15 mouse cellular contexts compared by ENCODE assay signal in the genomic region with DNA sequence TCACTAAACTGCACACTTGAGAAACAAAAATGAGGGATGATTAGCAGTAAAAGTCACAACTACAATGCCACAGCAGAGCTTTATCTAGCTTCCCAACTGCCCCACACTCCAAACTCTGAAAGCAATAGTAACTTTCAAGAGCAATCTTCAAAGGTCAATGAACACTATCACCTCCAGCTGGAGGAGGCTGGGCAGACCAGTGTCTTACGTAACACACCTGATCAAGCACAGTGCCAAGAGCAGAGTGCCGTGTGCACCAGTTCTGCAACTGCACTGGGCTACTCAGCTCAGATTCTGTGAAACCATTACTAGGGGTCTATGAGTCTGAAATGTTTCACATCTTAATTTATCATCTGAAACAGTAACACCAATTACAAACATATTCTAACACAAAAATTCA. TPM values are rescaled to one million over a fixed set of nuclear protein-coding genes. Genes with fewer than 3 reads are reported as not detected.
A peak's percentile ranks its signal among the peaks of the same experiment; 100 is the strongest.
DNase-seq lines count a peak whose midpoint lies in the region; ATAC-seq and TF ChIP-seq lines count a peak whose summit lies in the region.
"Had no signal": no experiment of that assay in that cellular context is flagged by ENCODE, and none has a peak within 500 bp of the region (broad histone marks: within the 10 kb centered on the region; RNA-seq: fewer than 3 reads in every experiment).

No protein-coding gene starts in this region.

- H3K27ac ChIP-seq in gastrocnemius, adult 2 months: peak overlapping the region; percentile 0; the same call in 1 of the 2 replicates
- H3K27ac ChIP-seq: embryonic facial prominence, embryonic 10.5 days; heart, embryonic 13.5 days; hindbrain, embryonic 14.5 days had no signal

- ATAC-seq in megakaryocyte-erythroid progenitor cell, adult 5-6 weeks (replicated peaks; ENCODE audit: low FRiP score, low TSS enrichment, poor library complexity, severe bottlenecking): no peak

- intact Hi-C loops in gastrocnemius, adult 2 months (cut with DNase I): no loop called here
- intact Hi-C loops in gastrocnemius, postnatal 14 days (cut with DNase I; ENCODE audit: low total_unique reads): no loop called here

- peak; percentile 31 for DNase-seq in gastrocnemius, adult 2 months
- no peak for DNase-seq in gastrocnemius, postnatal 14 days
- peak; percentile 2 for DNase-seq in fat pad, adult 2 months (ENCODE audit: extremely low read depth, low read depth, low spot score)
- DNase-seq in kidney, postnatal 25 days: peak; percentile 62 to 88
- peak; percentile 42 for DNase-seq in lung, postnatal 10 days
- DNase-seq in cerebellum, adult 8-10 months: no peak
- DNase-seq in ovary, adult 18-20 months (ENCODE audit: low spot score): no peak
- DNase-seq: cerebellum, postnatal 10 days; lung, embryonic 14.5 days; midbrain, embryonic 14.5 days; thymus, adult 18-20 months had no signal

- no peak overlapping the region for H3K4me3 ChIP-seq in gastrocnemius, adult 2 months
- H3K4me3 ChIP-seq: embryonic facial prominence, embryonic 10.5 days; heart, embryonic 13.5 days had no signal

- no peak for TF ChIP-seq CTCF in gastrocnemius, adult 2 months (IDR thresholded peaks at IDR 0.05)

RNA-seq across cellular contexts. Expression of a gene that starts 38.7 kb away (rescaled TPM):
- total RNA-seq in gastrocnemius, adult 2 months (2021): 100 to 1,000 TPM in 1 of 2 experiments, 10 to 100 TPM in 1; 95.9 to 126 TPM
- total RNA-seq in gastrocnemius, postnatal 14 days (2021): 10 to 100 TPM; 66.1 to 84.1 TPM
- total RNA-seq in megakaryocyte-erythroid progenitor cell, adult 5-6 weeks (2014; fragmentation: Nextera tagmentation): 68.4 and 92.8 TPM in 2 replicates
- total RNA-seq in megakaryocyte-erythroid progenitor cell, adult 5-6 weeks (2017): 23.0 and 52.1 TPM in 2 replicates

Comparison
In these comparisons a context has a peak if more than half of its experiments do, and no peak if none do; other contexts are left out.
1. DNase-seq: peak in gastrocnemius, adult 2 months (single experiment), fat pad, adult 2 months (single experiment), kidney, postnatal 25 days (2 of 2) and lung, postnatal 10 days (single experiment); none in gastrocnemius, postnatal 14 days (single experiment), cerebellum, adult 8-10 months (single experiment) and ovary, adult 18-20 months (single experiment).